Mouse (Mus musculus) C2C12 (cell line): ENCODE measurements around the gene C7. TPM values are rescaled to one million over a fixed set of nuclear protein-coding genes. Genes with fewer than 3 reads are reported as not detected.

Experiments
- H3K27me3 ChIP-seq: one replicate; pipeline ENCODE4 v1.6.1; 2011; ENCODE audit not compliant: control insufficient read depth, insufficient read depth, insufficient read length
- H3K36me3 ChIP-seq: one replicate; pipeline ENCODE4 v1.6.1; 2011; ENCODE audit not compliant: control insufficient read depth, insufficient read depth
- H3K4me3 ChIP-seq: one replicate; pipeline ENCODE4 v1.5.1; 2011; ENCODE audit warnings: mild to moderate bottlenecking, control low read depth; ENCODE audit not compliant: poor library complexity, insufficient read depth, severe bottlenecking
- H3K79me2 ChIP-seq: one replicate; pipeline ENCODE4 v1.6.1; 2011; ENCODE audit not compliant: control insufficient read depth, insufficient read depth
- H3K79me3 ChIP-seq: one replicate; pipeline ENCODE4 v1.6.1; 2011; ENCODE audit warnings: low read depth, control low read depth
- H3ac ChIP-seq: one replicate; pipeline ENCODE3; 2011; ENCODE audit warnings: low read depth; ENCODE audit not compliant: control insufficient read depth, insufficient read length
- CEBPB ChIP-seq: IDR thresholded peaks from one replicate; pipeline ENCODE4 v1.6.1; 2011; ENCODE audit warnings: low read depth, mild to moderate bottlenecking, control low read depth, moderate library complexity
- CTCF ChIP-seq: IDR thresholded peaks from one replicate; pipeline ENCODE4 v1.5.1; 2011; ENCODE audit not compliant: control insufficient read depth, insufficient read depth, insufficient read length
- FOSL1 ChIP-seq: IDR thresholded peaks from one replicate; pipeline ENCODE4 v1.8.0; 2011; ENCODE audit warnings: mild to moderate bottlenecking, low read length; ENCODE audit not compliant: poor library complexity, insufficient read depth, severe bottlenecking
- MAX ChIP-seq: IDR thresholded peaks from one replicate; pipeline ENCODE4 v1.6.1; 2011; ENCODE audit warnings: mild to moderate bottlenecking, control low read depth
- MYOD1 ChIP-seq: IDR thresholded peaks from one replicate; pipeline ENCODE4 v1.6.1; 2011; ENCODE audit warnings: low read depth; ENCODE audit not compliant: control insufficient read depth, insufficient read length
- MYOG ChIP-seq: IDR thresholded peaks from one replicate; pipeline ENCODE4 v1.6.1; 2011; ENCODE audit not compliant: control insufficient read depth, insufficient read length; ENCODE audit errors: extremely low read depth
- USF1 ChIP-seq: IDR thresholded peaks from one replicate; pipeline ENCODE4 v1.6.1; 2011; ENCODE audit warnings: low read depth, mild to moderate bottlenecking, control low read depth, moderate library complexity
- long read RNA-seq, 2 experiments: library from polyadenylated mRNA; unstranded; transcript quantifications; one replicate each; pipeline ENCODE4 v2.0.0; 2019 to 2020
- polyA plus RNA-seq: library from polyadenylated mRNA; unstranded; fragments of >200 nt; fragmentation: generic; extraction: Trizol; gene quantifications from one replicate; pipeline ENCODE4 v1.2.1, GENCODE M21; 2012; ENCODE audit warnings: missing spikeins

The C7 gene
- polyA plus RNA-seq, result not detected
- long read RNA-seq, experiment 1, result 0 reads
- long read RNA-seq, experiment 2, partial matches to known transcripts, result 0 of 2 reads
- long read RNA-seq, experiment 2, other reads (novel, unspliced or antisense), result 2 of 2 reads

- H3K4me3 ChIP-seq, result no peak within 1 kb of the TSS
- peaks cover 6% of the 10 kb centered on the region for H3K27me3 ChIP-seq
- H3K79me3 ChIP-seq, result no peaks in the 10 kb centered on the region
- TF ChIP-seq USF1, result no peak
- no peak for TF ChIP-seq FOSL1
- TF ChIP-seq CEBPB, result no peak
- no peak for TF ChIP-seq CTCF
- no peak for TF ChIP-seq MYOD1
- TF ChIP-seq MYOG, result no peak
- TF ChIP-seq MAX, result no peak
- H3ac ChIP-seq, result no peak within 1 kb of the TSS
- H3K79me2 ChIP-seq, result no peaks in the 10 kb centered on the region
- no peaks in the 10 kb centered on the region for H3K36me3 ChIP-seq
Measured at GRCm38 (mm10) chr15:5063635-5064034, at the start of gene C7. C7 (minus strand) TSS chr15:5063740.

- Histone ChIP-seq H3K27me3 (no peaks in the 10 kb centered on the region), H3K79me2 (peaks cover 31% of the 10 kb centered on the region), H3K4me3 (no peak overlapping the region), H3K79me3 (peaks cover 11% of the 10 kb centered on the region), H3ac (no peak overlapping the region), H3K36me3 (peaks cover 9% of the 10 kb centered on the region)
- TF ChIP-seq MYOG (no peak), MAX (no peak), USF1 (no peak), MYOD1 (no peak), FOSL1 (no peak), CEBPB (no peak), CTCF (no peak)
Measured at GRCm38 (mm10) chr15:5112651-5113050, 49.1 kb upstream of the C7 start.

GRCm38 (mm10) chr15:5108655-5109040 lies 45.1 kb upstream of the C7 start:
- peaks cover 11% of the 10 kb centered on the region for H3K79me2 ChIP-seq
- no peak overlapping the region for H3ac ChIP-seq
- TF ChIP-seq MYOG (no peak), USF1 (no peak), FOSL1 (no peak), MYOD1 (no peak), CTCF (no peak), CEBPB (no peak), MAX (no peak)
- H3K79me3 ChIP-seq, result no peaks in the 10 kb centered on the region
- H3K27me3 ChIP-seq, result no peaks in the 10 kb centered on the region
- peak overlapping the region; percentile 21 for H3K4me3 ChIP-seq
- H3K36me3 ChIP-seq, result peaks cover 18% of the 10 kb centered on the region

GRCm38 (mm10) chr15:5107686-5108654 lies 44.4 kb upstream of the C7 start, which contains the start of gene Card6:
Card6 (minus strand) TSS chr15:5108539.
- peak within 1 kb of the TSS; percentile 21 for H3K4me3 ChIP-seq
- H3K79me2 ChIP-seq, result peaks cover 11% of the 10 kb centered on the region
- H3ac ChIP-seq, result peak within 1 kb of the TSS; percentile 54
- H3K36me3 ChIP-seq, result peaks cover 22% of the 10 kb centered on the region
- no peaks in the 10 kb centered on the region for H3K79me3 ChIP-seq
- no peaks in the 10 kb centered on the region for H3K27me3 ChIP-seq
- no peak for TF ChIP-seq MAX

DNA sequence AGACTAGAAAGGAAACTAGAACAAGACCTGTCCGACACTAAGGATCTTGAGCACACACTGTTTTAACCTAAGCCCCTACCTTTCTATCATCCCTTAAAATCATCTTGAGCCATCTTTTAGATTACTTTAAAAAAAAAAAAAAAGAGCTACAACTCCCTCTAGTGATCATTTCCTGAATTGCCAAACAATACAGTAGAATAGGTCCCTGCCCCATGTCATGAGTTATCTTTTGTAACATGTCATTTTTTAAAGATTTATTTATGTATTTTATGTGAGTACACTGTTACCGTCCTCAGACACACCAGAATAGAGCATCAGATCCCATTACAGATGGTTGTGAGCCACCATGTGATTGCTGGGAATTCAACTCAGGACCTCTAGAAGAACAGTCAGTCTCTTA lies 42.8 kb upstream of the C7 start:
- H3K79me2 ChIP-seq, result peaks cover 11% of the 10 kb centered on the region
- peaks cover 22% of the 10 kb centered on the region for H3K36me3 ChIP-seq
- H3K4me3 ChIP-seq, result no peak overlapping the region
- H3ac ChIP-seq, result no peak overlapping the region
- no peak for TF ChIP-seq MYOG
- no peak for TF ChIP-seq USF1
- no peak for TF ChIP-seq CEBPB
- TF ChIP-seq FOSL1, result no peak
- no peak for TF ChIP-seq CTCF
- TF ChIP-seq MAX, result no peak
- no peak for TF ChIP-seq MYOD1
- H3K27me3 ChIP-seq, result no peaks in the 10 kb centered on the region
- no peaks in the 10 kb centered on the region for H3K79me3 ChIP-seq

GRCm38 (mm10) chr15:5105891-5106290 lies 42.4 kb upstream of the C7 start:
- H3K27me3 ChIP-seq, result no peaks in the 10 kb centered on the region
- peaks cover 11% of the 10 kb centered on the region for H3K79me2 ChIP-seq
- TF ChIP-seq MYOG, result no peak
- no peak for TF ChIP-seq FOSL1
- no peak for TF ChIP-seq USF1
- no peak for TF ChIP-seq CTCF
- TF ChIP-seq MAX, result no peak
- no peak for TF ChIP-seq CEBPB
- TF ChIP-seq MYOD1, result no peak
- peaks cover 22% of the 10 kb centered on the region for H3K36me3 ChIP-seq
- no peaks in the 10 kb centered on the region for H3K79me3 ChIP-seq
- no peak overlapping the region for H3ac ChIP-seq
- H3K4me3 ChIP-seq, result no peak overlapping the region
